ENCODE assay signal across 8 mouse cellular contexts in genomic region chr19:40391469-40391868, GRCm38 (mm10).
DNase-seq lines count a peak whose midpoint lies in the region; ATAC-seq and TF ChIP-seq lines count a peak whose summit lies in the region.

No protein-coding gene starts in this region.

- WGBS in heart, adult 2 months: 3% methylated on average over 6 of the region's 6 CpGs
- 18% methylated on average over 6 of the region's 6 CpGs for WGBS in heart, embryonic 10.5 days
- WGBS in intestine, embryonic 16.5 days: 19% methylated on average over 6 of the region's 6 CpGs
- WGBS in midbrain, embryonic 13.5 days: 18% methylated on average over 6 of the region's 6 CpGs

- peak; percentile 81 to 89 for DNase-seq in heart, adult 2 months
- DNase-seq in heart, embryonic 10.5 days (ENCODE audit: low spot score): no peak
- DNase-seq in cerebellum, postnatal 4 days (ENCODE audit: low spot score in 2 of 2): peak; percentile 84 to 90
- peak; percentile 85 for DNase-seq in gastrocnemius, adult 2 months
- peak; percentile 84 to 85 for DNase-seq in left cerebral cortex, postnatal 25 days (ENCODE audit: low spot score in 2 of 2)
- peak; percentile 53 for DNase-seq in spleen, adult 12 weeks (ENCODE audit: low spot score)

- peaks cover 21% of the 10 kb centered on the region for H3K36me3 ChIP-seq in heart, adult 2 months (ENCODE audit: control insufficient read depth, insufficient read depth, low read length)
- H3K36me3 ChIP-seq in heart, embryonic 10.5 days: peaks cover 19% of the 10 kb centered on the region; the same call in 1 of the 2 replicates
- no peaks in the 10 kb centered on the region for H3K36me3 ChIP-seq in intestine, embryonic 16.5 days (ENCODE audit: control insufficient read depth, insufficient read depth, low read length)
- H3K36me3 ChIP-seq in midbrain, embryonic 13.5 days: 0 out of 2 replicates have a peak, but pooled peaks cover 9% of the 10 kb centered on the region

- no peak overlapping the region; the same call in 1 of the 2 replicates for H3K9ac ChIP-seq in heart, adult 2 months (ENCODE audit: low read depth, low read length)
- no peak overlapping the region for H3K9ac ChIP-seq in intestine, embryonic 16.5 days (ENCODE audit: low read depth, low read length)
- no peak overlapping the region for H3K9ac ChIP-seq in midbrain, embryonic 13.5 days (replicated peaks)

- H3K4me2 ChIP-seq in intestine, embryonic 16.5 days (ENCODE audit: low read depth, low read length): no peak overlapping the region
- no peak overlapping the region for H3K4me2 ChIP-seq in midbrain, embryonic 13.5 days (replicated peaks)

- intact Hi-C loops in heart, adult 2 months (cut with DNase I): loop anchor here (1.0 kb wide), 1 partner anchor 154 kb away; no protein-coding TSS in a partner anchor
- intact Hi-C loops in gastrocnemius, adult 2 months (cut with DNase I): loop anchor here (1.0 to 10.0 kb wide), 3 partner anchors 41 to 154 kb away; partner anchors contain the start of gene Sorbs1
- intact Hi-C loops in left cerebral cortex, postnatal 25 days (cut with DNase I): loop anchor here (1.0 to 5.0 kb wide), 2 partner anchors 121 to 154 kb away; partner anchors contain the start of gene Sorbs1

- TF ChIP-seq CTCF in heart, adult 2 months (IDR thresholded peaks at IDR 0.05): no peak
- no peak; the same call in 1 of the 2 replicates for TF ChIP-seq CTCF in gastrocnemius, adult 2 months (IDR thresholded peaks at IDR 0.05)

- H3K27me3 ChIP-seq in heart, adult 2 months (ENCODE audit: control insufficient read depth, insufficient read depth, low read length): no peaks in the 10 kb centered on the region
- H3K27me3 ChIP-seq in heart, embryonic 10.5 days (ENCODE audit: insufficient read depth, poor library complexity, severe bottlenecking): no peaks in the 10 kb centered on the region
- H3K27me3 ChIP-seq in intestine, embryonic 16.5 days (replicated peaks; ENCODE audit: control insufficient read depth, insufficient read depth, low read length): no peaks in the 10 kb centered on the region
- no peaks in the 10 kb centered on the region for H3K27me3 ChIP-seq in midbrain, embryonic 13.5 days

- peak; percentile 56 for ATAC-seq in intestine, embryonic 16.5 days
- peak; percentile 87 for ATAC-seq in midbrain, embryonic 13.5 days

- no peaks in the 10 kb centered on the region for H3K9me3 ChIP-seq in heart, embryonic 10.5 days
- no peaks in the 10 kb centered on the region for H3K9me3 ChIP-seq in intestine, embryonic 16.5 days (ENCODE audit: control insufficient read depth, low read length)
- no peaks in the 10 kb centered on the region for H3K9me3 ChIP-seq in midbrain, embryonic 13.5 days

- no peak overlapping the region for H3K4me3 ChIP-seq in heart, adult 2 months
- H3K4me3 ChIP-seq in heart, embryonic 10.5 days: no peak overlapping the region
- H3K4me3 ChIP-seq in gastrocnemius, adult 2 months: no peak overlapping the region
- no peak overlapping the region for H3K4me3 ChIP-seq in intestine, embryonic 16.5 days (ENCODE audit: low read length)
- H3K4me3 ChIP-seq in midbrain, embryonic 13.5 days (replicated peaks): no peak overlapping the region

- peak; percentile 98 for TF ChIP-seq EP300 in heart, adult 2 months (IDR thresholded peaks at IDR 0.05; ENCODE audit: insufficient read depth, low read depth, low read length)

- H3K4me1 ChIP-seq in heart, adult 2 months (ENCODE audit: control insufficient read depth, insufficient read depth, low read length): peaks cover 28% of the 10 kb centered on the region
- H3K4me1 ChIP-seq in heart, embryonic 10.5 days: peaks cover 25% of the 10 kb centered on the region
- peaks cover 9% of the 10 kb centered on the region for H3K4me1 ChIP-seq in intestine, embryonic 16.5 days (ENCODE audit: control insufficient read depth, insufficient read depth, low read length)
- peaks cover 13% of the 10 kb centered on the region; the same call in 1 of the 2 replicates for H3K4me1 ChIP-seq in midbrain, embryonic 13.5 days (replicated peaks)

- H3K27ac ChIP-seq in heart, adult 2 months: peak overlapping the region; percentile 92
- no peak overlapping the region for H3K27ac ChIP-seq in heart, embryonic 10.5 days
- peak overlapping the region; percentile 87 for H3K27ac ChIP-seq in gastrocnemius, adult 2 months
- H3K27ac ChIP-seq in intestine, embryonic 16.5 days (ENCODE audit: low read length): no peak overlapping the region
- no peak overlapping the region for H3K27ac ChIP-seq in midbrain, embryonic 13.5 days

- H3K79me2 ChIP-seq in heart, adult 2 months (replicated peaks; ENCODE audit: control insufficient read depth, insufficient read depth, low read length): no peaks in the 10 kb centered on the region

- TF ChIP-seq POLR2A in heart, adult 2 months (IDR thresholded peaks at IDR 0.05; ENCODE audit: insufficient read depth, low read depth, low read length): no peak

Comparison
In these comparisons a context has a peak if more than half of its experiments do, and no peak if none do; other contexts are left out.
1. H3K27ac ChIP-seq: peak in heart, adult 2 months (single experiment) and gastrocnemius, adult 2 months (single experiment); none in heart, embryonic 10.5 days (single experiment), intestine, embryonic 16.5 days (single experiment) and midbrain, embryonic 13.5 days (single experiment).